Mouse (Mus musculus) regulatory T cell (primary cell): ENCODE results near the gene Glyr1.

Experiments
- in situ Hi-C: fragments of 300-600 bp; cut with MboI, MseI; formaldehyde crosslinking; loops from one replicate; pipeline ENCODE4 v1.15.1; 2025; ENCODE audit warnings: high pct_unique_total_duplicates

Gene Glyr1

GRCm38 (mm10) chr16:5012036-5013005 lies 37.3 kb downstream of the Glyr1 start:
- in situ Hi-C loops = loop anchor here (10.0 kb wide), 1 partner anchor 238 kb away; no protein-coding TSS in a partner anchor

GRCm38 (mm10) chr16:5011285-5011684 lies 38.4 kb downstream of the Glyr1 start:
- in situ Hi-C loops = loop anchor here (10.0 kb wide), 1 partner anchor 236 kb away; no protein-coding TSS in a partner anchor

- in situ Hi-C loops = loop anchor here (10.0 kb wide), 1 partner anchor 236 kb away; no protein-coding TSS in a partner anchor
These were observed 39.2 kb downstream of the Glyr1 start for GRCm38 (mm10) chr16:5010371-5010935.

GRCm38 (mm10) chr16:5008076-5008475 lies 41.6 kb downstream of the Glyr1 start:
- in situ Hi-C loops = no loop called here

- in situ Hi-C loops = no loop called here
These were observed 42.2 kb downstream of the Glyr1 start for GRCm38 (mm10) chr16:5007492-5007891.

- in situ Hi-C loops = no loop called here
These were observed 42.6 kb downstream of the Glyr1 start, which contains the start of gene Smim22 for GRCm38 (mm10) chr16:5007067-5007466. Smim22 (plus strand) TSS chr16:5007288.

- in situ Hi-C loops = no loop called here
These were observed 49.1 kb downstream of the Glyr1 start for GRCm38 (mm10) chr16:5000611-5001010.

GRCm38 (mm10) chr16:4998984-4999383 lies 50.7 kb downstream of the Glyr1 start:
- in situ Hi-C loops = no loop called here

- in situ Hi-C loops = no loop called here
These were observed 52.1 kb downstream of the Glyr1 start, which contains the start of gene Sept12 for GRCm38 (mm10) chr16:4997553-4997952. Sept12 (minus strand) TSS chr16:4997852.

- in situ Hi-C loops = no loop called here
These were observed 56.4 kb downstream of the Glyr1 start for GRCm38 (mm10) chr16:4993276-4993675.

GRCm38 (mm10) chr16:4984717-4985116 lies 64.9 kb downstream of the Glyr1 start:
- in situ Hi-C loops = loop anchor here (5.0 kb wide), 1 partner anchor 158 kb away; no protein-coding TSS in a partner anchor

GRCm38 (mm10) chr16:4979755-4980380 lies 69.8 kb downstream of the Glyr1 start:
- in situ Hi-C loops = loop anchor here (5.0 kb wide), 1 partner anchor 162 kb away; no protein-coding TSS in a partner anchor

- in situ Hi-C loops = no loop called here
These were observed 71.2 kb downstream of the Glyr1 start for GRCm38 (mm10) chr16:4978275-4979051.

- in situ Hi-C loops = no loop called here
These were observed 73.5 kb downstream of the Glyr1 start for GRCm38 (mm10) chr16:4976180-4976579.

- in situ Hi-C loops = no loop called here
These were observed 75.1 kb downstream of the Glyr1 start for GRCm38 (mm10) chr16:4974521-4974920.

GRCm38 (mm10) chr16:4971626-4972025 lies 78.0 kb downstream of the Glyr1 start:
- in situ Hi-C loops = no loop called here

- in situ Hi-C loops = loop anchor here (10.0 kb wide), 1 partner anchor 84 kb away; the partner anchor contains the start of genes Mgrn1 and Ubald1
These were observed 80.4 kb downstream of the Glyr1 start for GRCm38 (mm10) chr16:4969055-4969843.

GRCm38 (mm10) chr16:4968426-4968825 lies 81.2 kb downstream of the Glyr1 start:
- in situ Hi-C loops = loop anchor here (10.0 kb wide), 1 partner anchor 84 kb away; the partner anchor contains the start of genes Mgrn1 and Ubald1

- in situ Hi-C loops = loop anchor here (10.0 kb wide), 1 partner anchor 81 kb away; the partner anchor contains the start of genes Mgrn1 and Ubald1
These were observed 84.1 kb downstream of the Glyr1 start for GRCm38 (mm10) chr16:4965392-4966129.
